Mouse (Mus musculus): ENCODE data around the gene Psmb2. TPM values are rescaled to one million over a fixed set of nuclear protein-coding genes. Genes with fewer than 3 reads are reported as not detected.

The Psmb2 gene
- polyA plus RNA-seq (2012; rRNA removed): 170 and 173 TPM in 2 replicates

DNA sequence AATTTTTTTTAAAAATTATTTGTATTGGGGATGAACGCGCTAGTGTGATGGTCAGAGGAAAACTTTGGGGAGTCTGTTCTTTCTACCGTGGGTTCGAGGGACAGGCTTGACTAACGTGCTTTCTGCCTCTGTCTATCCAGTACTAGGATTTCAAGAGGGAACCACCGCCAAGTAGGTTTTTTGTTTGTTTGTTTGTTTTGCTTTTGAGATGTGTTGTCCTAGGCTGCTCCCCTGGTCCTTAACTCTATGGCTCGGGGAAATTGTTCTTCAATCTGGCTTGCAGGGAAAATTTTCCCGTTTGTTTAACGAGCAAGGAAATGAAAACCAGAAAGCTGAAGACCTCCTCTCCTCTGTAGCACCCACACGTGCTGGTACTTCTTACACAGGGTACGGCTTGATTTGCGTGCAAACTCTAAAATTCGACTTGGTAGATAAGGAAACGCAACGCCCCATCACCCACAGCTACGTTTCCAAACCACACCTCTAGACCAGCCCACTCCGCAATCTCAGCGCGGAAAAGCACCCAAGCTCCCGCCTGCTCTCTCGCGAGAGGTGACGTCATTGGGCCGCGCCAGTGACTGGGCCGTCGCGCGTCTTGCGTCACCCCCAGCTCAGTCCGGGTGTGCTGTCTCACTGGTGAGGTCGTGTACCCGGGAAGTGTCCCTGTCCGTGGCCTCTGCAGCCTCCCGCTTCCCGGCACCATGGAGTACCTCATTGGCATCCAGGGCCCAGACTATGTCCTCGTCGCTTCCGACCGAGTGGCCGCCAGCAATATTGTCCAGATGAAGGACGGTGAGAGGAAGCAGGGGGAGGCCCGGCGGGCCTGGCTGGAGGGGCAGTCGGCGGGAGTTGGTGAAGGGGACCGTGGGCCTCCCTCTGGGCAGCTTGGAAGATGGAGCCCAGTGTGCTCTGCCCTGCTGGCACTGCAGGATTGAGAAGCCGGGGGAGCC, at the start of gene Psmb2:
Gene Psmb2 (plus strand): TSS at position 577 of the 950 bp plus-strand sequence.
- Histone ChIP-seq H3K27me3 (ENCODE audit: control insufficient read depth, insufficient read depth, low read length) (no peaks in the 10 kb centered on the region), H3K4me3 (replicated peaks; ENCODE audit: insufficient read depth, low read depth, low read length) (peak within 1 kb of the TSS; percentile 77), H3K27ac (ENCODE audit: insufficient read depth, low read length) (peak within 1 kb of the TSS; percentile 12; the same call in 1 of the 2 replicates), H3K4me1 (ENCODE audit: control insufficient read depth, insufficient read depth, low read length) (peaks cover 2% of the 10 kb centered on the region)
- DNase-seq: peak; percentile 98 to 99
- WGBS: 3% methylated on average over 48 of the region's 48 CpGs
- TF ChIP-seq CTCF (IDR thresholded peaks at IDR 0.05; ENCODE audit: borderline replicate concordance, insufficient read depth, low read depth, low read length): no peak
- peak; percentile 95 for TF ChIP-seq POLR2A (IDR thresholded peaks at IDR 0.05; ENCODE audit: borderline replicate concordance, insufficient read depth, low read length)

- TF ChIP-seq CTCF (IDR thresholded peaks at IDR 0.05; ENCODE audit: borderline replicate concordance, insufficient read depth, low read depth, low read length) (no peak), POLR2A (IDR thresholded peaks at IDR 0.05; ENCODE audit: borderline replicate concordance, insufficient read depth, low read length) (no peak)
- no peak for DNase-seq
Observed at GRCm38 (mm10) chr4:126631922-126632321, 45.5 kb upstream of the Psmb2 start.

DNA sequence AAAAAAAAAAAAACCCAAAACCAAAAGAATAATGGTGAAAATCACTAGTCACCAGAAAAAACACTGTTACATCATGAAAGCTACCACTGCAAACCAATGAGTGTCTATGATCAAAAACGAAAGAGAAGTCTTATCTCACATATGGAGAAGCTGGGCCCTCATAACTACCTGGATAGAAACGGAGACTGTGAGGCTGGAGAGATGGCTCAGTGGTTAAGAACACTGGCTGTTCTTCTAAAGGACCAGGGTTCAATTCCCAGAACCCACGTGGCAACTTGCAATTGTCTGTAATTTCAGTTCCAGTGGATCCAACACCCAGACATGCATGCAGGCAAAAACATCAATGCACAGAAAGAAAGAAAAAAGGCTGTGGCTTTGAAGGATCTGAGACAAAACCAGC, 44.8 kb upstream of the Psmb2 start:
- Histone ChIP-seq H3K4me1 (ENCODE audit: control insufficient read depth, insufficient read depth, low read length) (no peaks in the 10 kb centered on the region), H3K4me3 (replicated peaks; ENCODE audit: insufficient read depth, low read depth, low read length) (no peak overlapping the region), H3K27me3 (ENCODE audit: control insufficient read depth, insufficient read depth, low read length) (no peaks in the 10 kb centered on the region), H3K27ac (ENCODE audit: insufficient read depth, low read length) (no peak overlapping the region)
- no peak for TF ChIP-seq POLR2A (IDR thresholded peaks at IDR 0.05; ENCODE audit: borderline replicate concordance, insufficient read depth, low read length)
- no peak for TF ChIP-seq CTCF (IDR thresholded peaks at IDR 0.05; ENCODE audit: borderline replicate concordance, insufficient read depth, low read depth, low read length)
- WGBS: 65% methylated on average over 3 of the region's 3 CpGs
- no peak for DNase-seq

More at GRCm38 (mm10) chr4:126631922-126632321, 45.5 kb upstream of the Psmb2 start:
- WGBS: 50% methylated on average over 2 of the region's 2 CpGs
- H3K27me3 ChIP-seq (ENCODE audit: control insufficient read depth, insufficient read depth, low read length): no peaks in the 10 kb centered on the region
- no peak overlapping the region for H3K4me3 ChIP-seq (replicated peaks; ENCODE audit: insufficient read depth, low read depth, low read length)
- no peak overlapping the region for H3K27ac ChIP-seq (ENCODE audit: insufficient read depth, low read length)
- H3K4me1 ChIP-seq (ENCODE audit: control insufficient read depth, insufficient read depth, low read length): no peaks in the 10 kb centered on the region

GRCm38 (mm10) chr4:126636330-126636729, 41.1 kb upstream of the Psmb2 start:
- no peak for TF ChIP-seq POLR2A (IDR thresholded peaks at IDR 0.05; ENCODE audit: borderline replicate concordance, insufficient read depth, low read length)
- TF ChIP-seq CTCF (IDR thresholded peaks at IDR 0.05; ENCODE audit: borderline replicate concordance, insufficient read depth, low read depth, low read length): no peak
- WGBS: 61% methylated on average over 11 of the region's 11 CpGs
- Histone ChIP-seq H3K27ac (ENCODE audit: insufficient read depth, low read length) (no peak overlapping the region), H3K4me3 (replicated peaks; ENCODE audit: insufficient read depth, low read depth, low read length) (no peak overlapping the region), H3K4me1 (ENCODE audit: control insufficient read depth, insufficient read depth, low read length) (no peaks in the 10 kb centered on the region), H3K27me3 (ENCODE audit: control insufficient read depth, insufficient read depth, low read length) (no peaks in the 10 kb centered on the region)
- DNase-seq: no peak

DNA sequence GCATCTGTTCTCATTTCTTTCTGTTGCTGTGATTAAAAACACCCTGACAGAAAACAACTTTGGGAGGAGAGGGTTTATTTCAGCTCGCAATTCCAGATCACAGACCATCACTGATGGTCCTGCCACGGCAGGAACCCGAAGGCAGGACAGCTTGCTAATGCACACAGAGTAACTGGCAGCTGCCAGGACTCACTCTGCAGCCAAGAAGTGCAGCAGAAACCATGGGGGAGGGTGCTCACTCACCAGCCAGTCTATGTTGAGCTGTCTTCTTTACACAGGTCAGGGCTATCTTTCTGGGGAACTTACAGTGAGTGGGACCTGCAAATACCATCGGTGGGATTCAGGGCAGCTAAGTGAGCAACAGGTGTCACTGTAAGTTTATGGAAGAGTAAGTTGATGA, 40.0 kb upstream of the Psmb2 start:
- TF ChIP-seq CTCF (IDR thresholded peaks at IDR 0.05; ENCODE audit: borderline replicate concordance, insufficient read depth, low read depth, low read length): no peak
- TF ChIP-seq POLR2A (IDR thresholded peaks at IDR 0.05; ENCODE audit: borderline replicate concordance, insufficient read depth, low read length): no peak
- 18% methylated on average over 4 of the region's 4 CpGs for WGBS

GRCm38 (mm10) chr4:126639339-126639738, 38.1 kb upstream of the Psmb2 start:
- no peak for DNase-seq

More for the DNA sequence above, 40.0 kb upstream of the Psmb2 start:
- Histone ChIP-seq H3K4me3 (replicated peaks; ENCODE audit: insufficient read depth, low read depth, low read length) (no peak overlapping the region), H3K4me1 (ENCODE audit: control insufficient read depth, insufficient read depth, low read length) (no peaks in the 10 kb centered on the region), H3K27ac (ENCODE audit: insufficient read depth, low read length) (no peak overlapping the region), H3K27me3 (ENCODE audit: control insufficient read depth, insufficient read depth, low read length) (no peaks in the 10 kb centered on the region)
- DNase-seq: no peak

GRCm38 (mm10) chr4:126641901-126642300, 35.5 kb upstream of the Psmb2 start:
- H3K27me3 ChIP-seq (ENCODE audit: control insufficient read depth, insufficient read depth, low read length): no peaks in the 10 kb centered on the region
- no peak for DNase-seq
- H3K4me1 ChIP-seq (ENCODE audit: control insufficient read depth, insufficient read depth, low read length): no peaks in the 10 kb centered on the region
- TF ChIP-seq POLR2A (IDR thresholded peaks at IDR 0.05; ENCODE audit: borderline replicate concordance, insufficient read depth, low read length) (no peak), CTCF (IDR thresholded peaks at IDR 0.05; ENCODE audit: borderline replicate concordance, insufficient read depth, low read depth, low read length) (no peak)
- no peak overlapping the region for H3K27ac ChIP-seq (ENCODE audit: insufficient read depth, low read length)
- no peak overlapping the region for H3K4me3 ChIP-seq (replicated peaks; ENCODE audit: insufficient read depth, low read depth, low read length)
- WGBS: 60% methylated on average over 9 of the region's 9 CpGs

More at GRCm38 (mm10) chr4:126639339-126639738, 38.1 kb upstream of the Psmb2 start:
- H3K27ac ChIP-seq (ENCODE audit: insufficient read depth, low read length): no peak overlapping the region
- TF ChIP-seq CTCF (IDR thresholded peaks at IDR 0.05; ENCODE audit: borderline replicate concordance, insufficient read depth, low read depth, low read length) (no peak), POLR2A (IDR thresholded peaks at IDR 0.05; ENCODE audit: borderline replicate concordance, insufficient read depth, low read length) (no peak)
- no peaks in the 10 kb centered on the region for H3K4me1 ChIP-seq (ENCODE audit: control insufficient read depth, insufficient read depth, low read length)
- no peak overlapping the region for H3K4me3 ChIP-seq (replicated peaks; ENCODE audit: insufficient read depth, low read depth, low read length)
- 16% methylated on average over 7 of the region's 7 CpGs for WGBS
- H3K27me3 ChIP-seq (ENCODE audit: control insufficient read depth, insufficient read depth, low read length): no peaks in the 10 kb centered on the region

- no peaks in the 10 kb centered on the region for H3K27me3 ChIP-seq (ENCODE audit: control insufficient read depth, insufficient read depth, low read length)
- 0 out of 2 replicates have a peak, but pooled peaks cover 3% of the 10 kb centered on the region for H3K4me1 ChIP-seq (ENCODE audit: control insufficient read depth, insufficient read depth, low read length)
- no peak overlapping the region for H3K4me3 ChIP-seq (replicated peaks; ENCODE audit: insufficient read depth, low read depth, low read length)
- H3K27ac ChIP-seq (ENCODE audit: insufficient read depth, low read length): no peak overlapping the region
- 88% methylated on average over 4 of the region's 4 CpGs for WGBS
- DNase-seq: no peak
- TF ChIP-seq CTCF (IDR thresholded peaks at IDR 0.05; ENCODE audit: borderline replicate concordance, insufficient read depth, low read depth, low read length): no peak
- no peak for TF ChIP-seq POLR2A (IDR thresholded peaks at IDR 0.05; ENCODE audit: borderline replicate concordance, insufficient read depth, low read length)
Observed at GRCm38 (mm10) chr4:126643815-126644214, 33.6 kb upstream of the Psmb2 start.

Data from cerebellum, adult 2 months (tissue).